Mouse (Mus musculus): Measurements from ENCODE around the gene Lmod1.

Gene Lmod1

GRCm38 (mm10) chr1:135412130-135412529, 87.5 kb downstream of the Lmod1 start:
- CTCF ChIA-PET = interaction anchor here (0.7 kb wide), 1 partner anchor 24 kb away, joined by 3 read pairs; no protein-coding TSS in a partner anchor

- CTCF ChIA-PET = no interaction called here
These were observed 89.4 kb downstream of the Lmod1 start for GRCm38 (mm10) chr1:135413996-135414395.

All from spleen, embryonic (tissue).